Mouse (Mus musculus) erythroblast, embryonic 14.5 days (primary cell): ENCODE measurements around the gene Mrgprf. TPM values are rescaled to one million over a fixed set of nuclear protein-coding genes. Genes with fewer than 3 reads are reported as not detected.

Experiments used
- H3K27me3 ChIP-seq: 2 replicates; pipeline ENCODE4 v1.6.1; 2012; ENCODE audit warnings: inconsistent platforms; ENCODE audit not compliant: control insufficient read depth
- H3K36me3 ChIP-seq: 2 replicates; pipeline ENCODE4 v1.6.1; 2012; ENCODE audit warnings: mild to moderate bottlenecking, inconsistent platforms; ENCODE audit not compliant: control insufficient read depth
- H3K4me1 ChIP-seq: 2 replicates; pipeline ENCODE4 v1.6.1; 2012; ENCODE audit warnings: inconsistent platforms; ENCODE audit not compliant: control insufficient read depth
- H3K4me3 ChIP-seq: replicated peaks from 2 replicates; pipeline ENCODE3; 2012; ENCODE audit warnings: moderate library complexity, mild to moderate bottlenecking, inconsistent platforms
- H3K9me3 ChIP-seq: 2 replicates; pipeline ENCODE4 v1.6.1; 2012; ENCODE audit warnings: low read length, inconsistent platforms, mixed read lengths; ENCODE audit not compliant: control insufficient read depth
- GATA1 ChIP-seq: IDR thresholded peaks from 2 replicates; pipeline ENCODE4 v1.6.1; 2012; ENCODE audit warnings: low read length, inconsistent platforms, mixed read lengths
- TAL1 ChIP-seq: IDR thresholded peaks from 3 replicates; pipeline ENCODE4 v1.6.1; 2012; ENCODE audit warnings: low read length, inconsistent platforms, mixed read lengths
- polyA plus RNA-seq: library from polyadenylated mRNA; stranded (reverse); fragments of >175 nt; gene quantifications from 2 replicates; pipeline ENCODE4 v1.2.3, GENCODE M21; 2012

The Mrgprf gene
- polyA plus RNA-seq, 1 experiment, result not detected

DNA sequence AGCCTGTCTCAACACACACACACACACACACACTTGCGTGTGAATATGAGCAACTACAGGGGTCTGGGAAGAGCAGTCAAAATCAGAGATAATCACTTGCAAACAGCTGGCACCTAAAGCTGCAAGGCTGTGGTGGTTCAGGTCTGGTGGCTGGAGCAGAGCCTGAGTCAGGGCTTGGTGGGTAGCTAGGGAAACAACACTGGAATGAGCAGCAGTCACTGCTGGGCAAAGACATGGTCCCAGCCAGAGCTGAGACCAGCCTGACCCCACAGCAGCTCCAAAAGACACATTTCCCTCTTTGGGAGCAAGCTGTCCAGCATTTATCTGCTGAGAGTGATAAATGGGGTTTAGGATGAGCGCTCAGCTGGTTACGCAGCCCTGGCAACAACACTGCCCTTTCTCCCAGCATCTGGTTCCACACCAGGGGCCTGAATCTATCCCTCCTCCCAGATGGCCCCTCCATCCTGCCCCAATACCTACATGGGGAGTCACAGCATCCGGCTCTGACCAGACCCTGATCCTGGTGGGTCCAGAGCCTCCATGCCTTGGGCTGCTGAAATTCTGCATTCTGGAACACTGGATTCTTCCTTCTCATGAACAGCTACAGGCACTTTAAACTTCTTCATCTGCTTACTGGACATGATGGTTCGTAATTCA, 39.7 kb downstream of the Mrgprf start:
- H3K4me3 ChIP-seq, result no peak overlapping the region
- no peaks in the 10 kb centered on the region for H3K4me1 ChIP-seq
- H3K9me3 ChIP-seq, result no peaks in the 10 kb centered on the region
- H3K27me3 ChIP-seq, result no peaks in the 10 kb centered on the region
- TF ChIP-seq TAL1, result no peak
- no peak for TF ChIP-seq GATA1
- no peaks in the 10 kb centered on the region for H3K36me3 ChIP-seq

Other genes with a start within 250 kb of the Mrgprf start
- gene 1810010D01Rik, start 92.7 kb upstream of the Mrgprf start, polyA plus RNA-seq, result not detected in 2 replicates
- gene Tpcn2, start 16.8 kb upstream of the Mrgprf start, polyA plus RNA-seq, result 0.06 TPM in 1 of 2 replicates, not detected in the other
- not detected in 2 replicates for gene Mrgprd, start 14.0 kb downstream of the Mrgprf start, polyA plus RNA-seq